Mouse (Mus musculus) megakaryocyte, embryonic 14.5 days (primary cell): ENCODE data around the gene Olfr598. TPM values are rescaled to one million over a fixed set of nuclear protein-coding genes. Genes with fewer than 3 reads are reported as not detected.
"Not testable (repeated sequence)": the region's sequence is repeated elsewhere in the genome, so short reads cannot be mapped to it uniquely, and the experiment has no call there.

Experiments used
- H3K27me3 ChIP-seq: replicated peaks from 2 replicates; pipeline ENCODE3; 2012; ENCODE audit warnings: inconsistent platforms
- H3K36me3 ChIP-seq: replicated peaks from 2 replicates; pipeline ENCODE3; 2012; ENCODE audit warnings: low read length, inconsistent platforms, mixed read lengths
- H3K4me1 ChIP-seq: 2 replicates; pipeline ENCODE4 v1.6.1; 2012; ENCODE audit warnings: inconsistent platforms
- H3K4me3 ChIP-seq: replicated peaks from 2 replicates; pipeline ENCODE3; 2012; ENCODE audit warnings: moderate library complexity, mild to moderate bottlenecking, inconsistent platforms
- H3K9me3 ChIP-seq: 2 replicates; pipeline ENCODE4 v1.6.1; 2012; ENCODE audit warnings: inconsistent platforms
- FLI1 ChIP-seq: IDR thresholded peaks from 2 replicates; pipeline ENCODE4 v1.6.1; 2012; ENCODE audit warnings: low read length, inconsistent platforms, mixed read lengths
- GATA1 ChIP-seq: IDR thresholded peaks from 3 replicates; pipeline ENCODE4 v1.6.1; 2012; ENCODE audit warnings: mixed read lengths, low read length, inconsistent platforms, borderline replicate concordance
- polyA plus RNA-seq: library from polyadenylated mRNA; stranded (reverse); fragments of >175 nt; gene quantifications from 2 replicates; pipeline ENCODE4 v1.2.3, GENCODE M21; 2012; ENCODE audit warnings: low replicate concordance; ENCODE audit not compliant: insufficient read depth

The Olfr598 gene
- polyA plus RNA-seq = not detected in 2 replicates

DNA sequence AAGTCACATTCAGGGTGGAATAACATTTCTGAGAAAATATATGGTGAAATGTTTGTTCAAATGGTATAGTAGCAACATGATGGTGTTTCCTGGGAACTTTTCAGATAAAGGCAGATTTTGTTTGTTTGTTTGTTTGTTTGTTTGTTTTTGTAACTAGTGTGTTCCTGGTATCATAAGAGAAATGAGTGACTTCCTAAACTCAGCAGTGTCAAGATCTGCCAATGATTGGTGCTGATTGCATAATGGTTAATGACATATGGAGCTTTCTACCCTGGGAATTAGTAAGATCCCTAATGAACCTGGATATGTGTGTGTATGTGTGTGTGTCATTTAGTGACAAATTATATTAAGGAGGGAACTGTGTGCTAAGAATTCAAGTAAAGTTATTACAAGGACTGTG is at the start of gene Olfr598:
TSS of gene Olfr598 (plus strand) at position 301 of the 400 bp plus-strand sequence.
- H3K36me3 ChIP-seq = no peaks in the 10 kb centered on the region
- H3K4me3 ChIP-seq = no peak within 1 kb of the TSS
- TF ChIP-seq FLI1 (no peak), GATA1 (no peak)
- H3K27me3 ChIP-seq = no peaks in the 10 kb centered on the region
- no peaks in the 10 kb centered on the region for H3K9me3 ChIP-seq
- H3K4me1 ChIP-seq = no peaks in the 10 kb centered on the region

- not testable (repeated sequence) for H3K27me3 ChIP-seq, H3K4me1 ChIP-seq, H3K9me3 ChIP-seq, H3K4me3 ChIP-seq, H3K36me3 ChIP-seq
Measured at GRCm38 (mm10) chr7:103305348-103305747, 18.0 kb upstream of the Olfr598 start, which contains the start of gene Olfr596. TSS of gene Olfr596 (plus strand) at chr7:103305648.

DNA sequence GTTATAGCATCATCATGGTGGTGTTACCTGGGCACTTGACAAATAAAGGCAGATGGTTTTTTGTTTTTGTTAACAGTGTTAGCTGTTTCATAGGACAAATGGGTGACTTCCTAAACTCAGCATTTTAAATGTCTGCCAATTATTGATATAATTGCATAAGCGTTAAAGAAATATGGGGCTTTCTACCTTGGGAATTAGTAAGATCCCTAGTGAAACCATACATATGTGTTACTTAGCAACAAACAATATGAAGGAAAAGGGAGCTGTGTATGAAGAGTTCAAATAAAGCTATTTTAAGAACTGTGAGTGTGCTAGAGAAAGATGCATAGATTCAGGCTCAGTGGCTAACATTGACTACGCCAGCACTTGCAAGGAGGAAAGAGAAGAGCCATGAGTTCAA is 7.4 kb upstream of the Olfr598 start, which contains the start of gene Olfr597:
TSS of gene Olfr597 (plus strand) at position 301 of the 400 bp plus-strand sequence.
- not testable (repeated sequence) for H3K9me3 ChIP-seq, H3K36me3 ChIP-seq, H3K4me3 ChIP-seq

GRCm38 (mm10) chr7:103335617-103336016 is 12.2 kb downstream of the Olfr598 start, which contains the start of gene Olfr599:
TSS of gene Olfr599 (plus strand) at chr7:103335917.
- H3K36me3 ChIP-seq = no peaks in the 10 kb centered on the region
- no peaks in the 10 kb centered on the region for H3K27me3 ChIP-seq
- no peaks in the 10 kb centered on the region for H3K4me1 ChIP-seq
- H3K4me3 ChIP-seq = no peak within 1 kb of the TSS
- H3K9me3 ChIP-seq = 0 out of 2 replicates have a peak, but pooled peaks cover 4% of the 10 kb centered on the region
- no peak for TF ChIP-seq GATA1
- TF ChIP-seq FLI1 = no peak

More for the DNA sequence above, 7.4 kb upstream of the Olfr598 start, which contains the start of gene Olfr597:
- not testable (repeated sequence) for H3K27me3 ChIP-seq, H3K4me1 ChIP-seq

DNA sequence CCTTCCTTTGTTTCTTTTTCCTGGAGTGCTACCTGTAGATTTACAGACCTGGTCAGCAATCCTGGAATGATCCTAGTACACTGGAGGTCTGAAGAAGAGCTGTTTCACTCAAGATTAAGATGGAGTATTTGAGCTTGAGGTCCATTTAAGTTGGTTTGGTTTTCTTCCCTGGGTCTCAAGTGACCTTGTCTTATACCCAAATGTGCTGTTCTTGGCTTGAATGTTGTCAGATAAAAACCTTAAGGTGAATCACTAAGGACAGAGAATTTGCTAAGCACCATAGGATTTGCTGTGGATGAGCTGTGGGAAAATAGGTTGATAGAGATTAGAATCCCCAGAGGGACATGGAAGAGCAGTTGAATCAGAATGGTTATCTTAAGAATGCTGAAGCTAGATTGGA is 26.2 kb downstream of the Olfr598 start, which contains the start of gene Olfr600:
TSS of gene Olfr600 (minus strand) at position 101 of the 400 bp plus-strand sequence.
- H3K27me3 ChIP-seq = no peaks in the 10 kb centered on the region
- no peak for TF ChIP-seq GATA1
- no peak for TF ChIP-seq FLI1
- no peaks in the 10 kb centered on the region for H3K36me3 ChIP-seq
- no peaks in the 10 kb centered on the region for H3K9me3 ChIP-seq
- no peaks in the 10 kb centered on the region for H3K4me1 ChIP-seq
- no peak within 1 kb of the TSS for H3K4me3 ChIP-seq

DNA sequence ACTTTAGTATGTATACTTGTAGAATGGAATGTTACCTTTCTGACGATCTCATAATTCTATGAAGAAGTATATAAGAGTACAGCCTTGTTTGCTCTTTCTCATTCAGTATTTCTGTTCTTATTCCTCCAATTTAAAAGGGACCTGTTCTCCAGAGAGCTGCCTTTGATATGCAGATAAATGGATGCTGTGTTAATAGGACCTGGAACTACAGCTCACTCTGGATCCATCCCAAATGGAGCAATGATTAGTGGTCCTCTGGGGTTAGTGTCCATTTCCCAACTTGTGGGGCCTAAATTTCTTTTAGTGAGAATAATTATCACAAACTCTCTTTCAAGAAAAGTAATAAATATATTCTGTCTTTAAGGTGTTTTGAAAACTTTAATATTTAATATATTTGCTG is 39.2 kb downstream of the Olfr598 start, which contains the start of gene Olfr601:
TSS of gene Olfr601 (minus strand) at position 101 of the 400 bp plus-strand sequence.
- Histone ChIP-seq H3K36me3 (no peaks in the 10 kb centered on the region), H3K4me3 (no peak within 1 kb of the TSS), H3K9me3 (peaks cover 9% of the 10 kb centered on the region; the same call in 1 of the 2 replicates), H3K4me1 (no peaks in the 10 kb centered on the region), H3K27me3 (no peaks in the 10 kb centered on the region)
- TF ChIP-seq GATA1 (no peak), FLI1 (no peak)

Other genes with a start within 250 kb of the Olfr598 start
- not detected in 2 replicates for gene Olfr584, start 241.7 kb upstream of the Olfr598 start, polyA plus RNA-seq
- gene Olfr585, start 225.8 kb upstream of the Olfr598 start, polyA plus RNA-seq = not detected in 2 replicates
- gene Olfr586, start 197.9 kb upstream of the Olfr598 start, polyA plus RNA-seq = not detected in 2 replicates
- gene Olfr588-ps1, start 182.7 kb upstream of the Olfr598 start, polyA plus RNA-seq = not detected in 2 replicates
- gene Olfr589, start 167.2 kb upstream of the Olfr598 start, polyA plus RNA-seq = not detected in 2 replicates
- gene Olfr591, start 145.2 kb upstream of the Olfr598 start, polyA plus RNA-seq = 2.6 TPM in 1 of 2 replicates, not detected in the other
- gene Olfr592, start 138.8 kb upstream of the Olfr598 start, polyA plus RNA-seq = not detected in 2 replicates
- gene Olfr593, start 111.7 kb upstream of the Olfr598 start, polyA plus RNA-seq = not detected in 2 replicates
- gene Olfr594, start 106.6 kb upstream of the Olfr598 start, polyA plus RNA-seq = not detected in 2 replicates
- gene Usp17ld, start 71.1 kb upstream of the Olfr598 start, polyA plus RNA-seq = not detected in 2 replicates
- not detected in 2 replicates for gene Olfr596, start 17.9 kb upstream of the Olfr598 start, polyA plus RNA-seq
- not detected in 2 replicates for gene Olfr597, start 7.3 kb upstream of the Olfr598 start, polyA plus RNA-seq
- not detected in 2 replicates for gene Olfr599, start 12.3 kb downstream of the Olfr598 start, polyA plus RNA-seq
- 4.6 TPM in 1 of 2 replicates, not detected in the other for gene Olfr600, start 26.1 kb downstream of the Olfr598 start, polyA plus RNA-seq
- not detected in 2 replicates for gene Olfr601, start 39.1 kb downstream of the Olfr598 start, polyA plus RNA-seq
- gene Olfr603, start 62.6 kb downstream of the Olfr598 start, polyA plus RNA-seq = not detected in 2 replicates
- not detected in 2 replicates for gene Usp17lc, start 91.5 kb downstream of the Olfr598 start, polyA plus RNA-seq
- gene Olfr605, start 121.9 kb downstream of the Olfr598 start, polyA plus RNA-seq = not detected in 2 replicates
- not detected in 2 replicates for gene Olfr606, start 125.5 kb downstream of the Olfr598 start, polyA plus RNA-seq
- not detected in 2 replicates for gene Olfr607, start 140.6 kb downstream of the Olfr598 start, polyA plus RNA-seq
- not detected in 2 replicates for gene Olfr608, start 146.3 kb downstream of the Olfr598 start, polyA plus RNA-seq
- not detected in 2 replicates for gene Olfr609, start 174.5 kb downstream of the Olfr598 start, polyA plus RNA-seq
- not detected in 2 replicates for gene Olfr610, start 188.6 kb downstream of the Olfr598 start, polyA plus RNA-seq
- not detected in 2 replicates for gene Olfr611, start 197.3 kb downstream of the Olfr598 start, polyA plus RNA-seq
- not detected in 2 replicates for gene Olfr612, start 219.1 kb downstream of the Olfr598 start, polyA plus RNA-seq
- gene Olfr613, start 224.5 kb downstream of the Olfr598 start, polyA plus RNA-seq = not detected in 2 replicates
- gene Olfr615, start 232.5 kb downstream of the Olfr598 start, polyA plus RNA-seq = not detected in 2 replicates
- not detected in 2 replicates for gene Olfr616, start 245.6 kb downstream of the Olfr598 start, polyA plus RNA-seq
- gene Olfr617, start 249.5 kb downstream of the Olfr598 start, polyA plus RNA-seq = not detected in 2 replicates